Mouse (Mus musculus): ENCODE measurements around the gene 2610318N02Rik. TPM values are rescaled to one million over a fixed set of nuclear protein-coding genes. Genes with fewer than 3 reads are reported as not detected.

2610318N02Rik gene
- polyA plus RNA-seq, 1 experiment from 2014 or later: 184 TPM

DNA sequence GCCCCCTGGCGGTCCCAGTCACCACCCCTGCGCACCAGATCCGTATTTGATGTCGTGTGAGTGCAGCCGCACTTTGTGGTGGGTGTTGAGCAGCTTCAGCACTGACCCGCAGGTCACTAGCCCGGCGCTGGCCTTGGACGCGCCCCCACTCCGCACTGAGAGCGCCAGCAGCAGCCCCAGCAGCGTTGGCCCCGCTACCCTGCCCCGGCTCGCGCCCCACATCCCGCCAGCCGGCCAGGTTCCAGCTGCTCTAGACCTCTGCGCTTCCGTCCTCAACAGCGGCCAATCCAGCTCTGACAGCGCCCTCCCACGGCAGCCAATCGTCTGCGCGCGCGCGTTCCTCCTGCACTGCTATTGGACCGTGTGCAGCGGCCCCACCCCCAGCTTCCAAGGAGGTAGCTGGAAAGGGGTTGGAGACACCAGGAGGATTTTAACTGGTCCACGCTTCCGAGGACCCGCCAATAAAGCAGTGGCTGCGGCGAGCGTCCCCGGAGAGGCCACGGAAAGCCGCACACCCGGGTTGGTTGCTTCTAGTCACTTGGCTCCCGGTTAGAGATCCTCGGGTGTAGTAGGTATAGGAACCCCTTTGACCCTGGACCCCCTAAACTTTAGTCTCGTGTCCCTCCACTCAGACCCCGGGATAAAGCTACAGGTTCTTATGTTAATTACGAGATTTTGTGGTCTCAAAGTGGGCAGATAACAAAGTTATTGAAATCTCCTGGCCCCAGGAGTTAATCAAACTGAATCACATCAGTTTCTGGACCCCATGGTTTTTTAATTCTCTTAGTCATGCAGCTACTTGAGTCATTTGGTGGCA lies 7.3 kb upstream of the 2610318N02Rik start, which contains the start of gene Sdf2l1:
TSS of gene Sdf2l1 (minus strand) at position 295 of the 817 bp plus-strand sequence.
- peak; percentile 99 for DNase-seq (ENCODE audit: low spot score)
- peaks cover 26% of the 10 kb centered on the region for H3K4me1 ChIP-seq
- under 1% methylated on average over 47 of the region's 47 CpGs for WGBS
- peak within 1 kb of the TSS; percentile 92 for H3K27ac ChIP-seq (replicated peaks)
- H3K9me3 ChIP-seq (replicated peaks): no peaks in the 10 kb centered on the region
- H3K27me3 ChIP-seq (ENCODE audit: low read depth, poor library complexity, severe bottlenecking): no peaks in the 10 kb centered on the region
- peaks cover 13% of the 10 kb centered on the region; the same call in 1 of the 2 replicates for H3K36me3 ChIP-seq
- peak within 1 kb of the TSS; percentile 83 for H3K4me3 ChIP-seq

DNA sequence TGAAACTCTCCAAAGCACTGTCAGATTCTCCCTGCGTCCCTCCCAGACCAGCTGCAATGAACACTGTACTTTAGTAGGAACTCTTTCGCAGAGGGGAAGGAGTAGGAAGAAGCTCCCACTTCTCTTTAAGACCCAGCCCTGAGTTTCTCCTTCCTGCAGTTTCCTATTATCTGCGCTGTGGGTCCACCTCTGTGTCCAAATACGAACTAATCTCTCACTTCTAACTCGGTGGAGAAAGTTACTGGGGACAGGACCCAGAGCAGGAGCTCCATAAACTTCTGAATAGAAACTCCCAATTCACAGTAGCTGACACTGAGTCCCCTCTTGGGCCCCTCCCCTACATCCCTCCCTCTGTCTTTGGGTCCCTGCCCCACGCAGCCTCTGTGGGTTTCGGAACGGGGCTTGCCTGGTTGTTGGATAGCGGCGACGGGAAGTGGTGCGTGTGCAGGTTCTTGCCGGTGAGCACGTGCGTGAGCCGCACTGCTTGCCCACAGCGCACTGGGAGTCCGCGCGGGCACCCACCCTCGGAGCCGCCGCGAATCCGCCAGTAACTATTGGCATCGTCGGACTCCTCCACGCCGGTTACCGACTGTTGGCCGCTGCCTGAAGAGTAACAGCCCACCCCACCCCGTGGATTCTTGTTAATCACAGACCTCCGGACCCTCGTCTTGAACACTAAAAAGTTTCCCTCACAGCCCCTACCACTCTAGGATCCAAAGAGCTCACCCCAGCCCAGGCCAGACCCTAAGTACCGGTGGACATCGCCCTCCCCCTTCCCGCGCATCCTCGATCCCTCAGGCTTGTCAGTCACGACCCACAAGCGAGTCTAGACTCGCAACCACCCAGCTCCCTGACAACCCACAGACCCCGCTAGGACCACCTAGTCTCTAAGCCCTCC lies 6.5 kb upstream of the 2610318N02Rik start:
- Histone ChIP-seq H3K4me3 (peak overlapping the region; percentile 83), H3K9me3 (replicated peaks) (no peaks in the 10 kb centered on the region), H3K36me3 (peaks cover 13% of the 10 kb centered on the region; the same call in 1 of the 2 replicates), H3K4me1 (peaks cover 26% of the 10 kb centered on the region), H3K27me3 (ENCODE audit: low read depth, poor library complexity, severe bottlenecking) (no peaks in the 10 kb centered on the region), H3K27ac (replicated peaks) (peak overlapping the region; percentile 92)
- WGBS: 4% methylated on average over 43 of the region's 43 CpGs
- DNase-seq (ENCODE audit: low spot score): no peak

DNA sequence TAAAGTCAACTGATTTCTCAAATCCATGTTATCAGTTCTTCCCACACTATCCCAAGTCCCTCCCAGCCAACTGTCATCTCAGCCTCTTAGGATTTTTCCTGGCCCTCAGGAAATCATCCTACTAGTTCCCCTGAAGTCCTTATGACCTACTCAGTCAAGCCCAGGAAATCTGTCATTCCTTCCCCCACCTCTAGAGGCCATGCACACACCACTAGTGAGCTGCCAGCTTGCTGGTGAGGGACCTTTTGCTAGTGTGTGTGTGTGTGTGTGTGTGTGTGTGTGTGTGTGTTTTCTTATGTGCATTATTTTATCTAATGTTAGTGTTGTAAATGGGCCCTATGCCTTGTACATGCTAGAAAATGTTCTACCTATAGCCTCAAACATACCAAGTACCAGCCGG lies 2.3 kb upstream of the 2610318N02Rik start:
- Histone ChIP-seq H3K4me1 (peaks cover 46% of the 10 kb centered on the region), H3K4me3 (no peak overlapping the region), H3K27ac (replicated peaks) (no peak overlapping the region), H3K27me3 (ENCODE audit: low read depth, poor library complexity, severe bottlenecking) (no peaks in the 10 kb centered on the region), H3K36me3 (peaks cover 25% of the 10 kb centered on the region), H3K9me3 (replicated peaks) (no peaks in the 10 kb centered on the region)
- 89% methylated on average over 1 of the region's 1 CpGs for WGBS
- DNase-seq (ENCODE audit: low spot score): peak; percentile 34

DNA sequence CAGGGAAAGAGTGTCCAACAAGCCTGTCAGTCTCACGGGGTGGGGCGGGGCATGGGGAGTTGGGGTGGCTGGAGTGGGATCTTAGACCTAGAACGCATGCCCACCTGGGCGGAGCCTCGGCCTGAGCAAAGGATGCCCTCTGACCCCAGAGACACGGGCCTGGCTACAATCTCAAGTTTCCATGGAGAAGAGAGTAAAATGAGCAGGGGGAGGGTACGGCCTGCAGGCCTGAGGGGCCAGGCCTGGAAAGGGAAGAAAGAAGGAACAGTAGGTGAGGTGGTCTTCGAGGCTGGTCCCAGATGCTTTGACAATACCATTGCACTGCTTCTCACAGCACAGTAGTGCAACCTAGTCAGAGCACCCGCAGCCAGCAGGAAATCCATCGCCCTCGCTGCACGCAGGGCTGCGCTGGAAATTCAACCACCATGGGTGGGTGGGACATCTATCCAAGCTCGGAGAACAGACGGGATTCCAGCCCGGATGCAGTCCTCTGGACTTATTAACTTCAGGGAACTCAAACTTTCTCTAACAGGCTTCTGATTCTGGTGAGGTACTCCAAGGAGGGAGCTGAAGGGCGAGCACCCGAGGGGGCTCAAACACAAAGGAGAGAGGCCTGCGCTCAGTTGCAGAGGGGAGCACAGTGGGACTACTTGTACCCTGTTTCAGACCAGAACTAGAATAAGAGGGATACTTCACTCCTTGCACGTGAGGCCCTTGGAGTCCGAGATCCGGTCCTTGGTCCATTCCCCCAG lies 672 bp downstream of the 2610318N02Rik start:
- DNase-seq (ENCODE audit: low spot score): peak; percentile 88
- Histone ChIP-seq H3K4me3 (peak overlapping the region; percentile 72), H3K27ac (replicated peaks) (peak overlapping the region; percentile 93), H3K36me3 (peaks cover 42% of the 10 kb centered on the region), H3K9me3 (replicated peaks) (no peaks in the 10 kb centered on the region), H3K27me3 (ENCODE audit: low read depth, poor library complexity, severe bottlenecking) (no peaks in the 10 kb centered on the region), H3K4me1 (peaks cover 43% of the 10 kb centered on the region)
- under 1% methylated on average over 22 of the region's 22 CpGs for WGBS

DNA sequence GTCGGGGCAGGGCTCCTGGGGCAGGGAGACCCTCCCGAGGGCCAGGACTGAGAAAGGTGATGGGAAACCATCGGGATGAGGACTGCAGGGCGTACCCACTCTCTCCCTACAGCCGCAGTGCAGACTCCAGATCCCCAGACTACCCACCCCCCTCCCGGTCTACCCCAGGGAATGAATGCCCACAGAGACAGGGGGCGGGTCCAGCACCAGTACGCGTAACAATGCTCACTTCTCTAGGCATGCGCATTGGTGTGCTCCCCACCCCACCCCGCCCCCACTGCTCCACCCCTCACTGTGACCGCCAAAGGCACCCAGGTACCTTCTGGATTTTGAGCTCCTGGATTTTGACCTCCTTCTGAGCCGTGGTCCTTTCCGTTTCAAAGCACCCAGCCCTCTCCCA lies 3.4 kb downstream of the 2610318N02Rik start:
- Histone ChIP-seq H3K4me3 (peak overlapping the region; percentile 35), H3K36me3 (peaks cover 69% of the 10 kb centered on the region), H3K9me3 (replicated peaks) (no peaks in the 10 kb centered on the region), H3K27ac (replicated peaks) (0 out of 2 replicates have a peak overlapping the region, but pooled peaks have one; percentile 33), H3K27me3 (ENCODE audit: low read depth, poor library complexity, severe bottlenecking) (no peaks in the 10 kb centered on the region), H3K4me1 (peaks cover 43% of the 10 kb centered on the region)
- peak; percentile 18 for DNase-seq (ENCODE audit: low spot score)
- 45% methylated on average over 14 of the region's 14 CpGs for WGBS

DNA sequence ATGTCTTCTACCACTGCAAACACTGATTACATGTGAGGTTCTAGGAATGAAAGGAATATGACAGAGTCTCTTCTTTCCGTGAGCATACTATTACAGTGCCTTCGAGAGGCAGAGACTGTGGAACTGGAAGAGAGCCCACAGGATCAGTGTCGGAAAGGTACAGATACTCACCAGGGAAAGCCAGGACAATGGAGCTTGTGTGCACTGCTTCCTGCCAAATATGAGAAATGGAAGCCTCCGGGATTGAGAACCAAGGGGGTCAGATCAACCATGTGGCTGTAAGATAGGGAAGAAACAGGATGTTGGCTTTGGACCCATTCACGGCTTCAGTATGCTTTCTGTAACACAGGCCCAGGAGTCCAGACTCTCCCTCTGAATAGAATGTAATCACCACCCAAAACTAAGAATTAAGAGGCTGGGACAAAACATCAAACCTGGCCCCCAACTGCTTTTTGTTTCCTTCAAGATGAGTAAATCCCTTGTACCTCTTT lies 7.6 kb downstream of the 2610318N02Rik start:
- H3K27me3 ChIP-seq (ENCODE audit: low read depth, poor library complexity, severe bottlenecking): no peaks in the 10 kb centered on the region
- H3K36me3 ChIP-seq: peaks cover 99% of the 10 kb centered on the region
- H3K27ac ChIP-seq (replicated peaks): no peak overlapping the region
- no peak for DNase-seq (ENCODE audit: low spot score)
- H3K9me3 ChIP-seq (replicated peaks): no peaks in the 10 kb centered on the region
- WGBS: 93% methylated on average over 5 of the region's 5 CpGs
- H3K4me3 ChIP-seq: no peak overlapping the region
- peaks cover 15% of the 10 kb centered on the region for H3K4me1 ChIP-seq

DNA sequence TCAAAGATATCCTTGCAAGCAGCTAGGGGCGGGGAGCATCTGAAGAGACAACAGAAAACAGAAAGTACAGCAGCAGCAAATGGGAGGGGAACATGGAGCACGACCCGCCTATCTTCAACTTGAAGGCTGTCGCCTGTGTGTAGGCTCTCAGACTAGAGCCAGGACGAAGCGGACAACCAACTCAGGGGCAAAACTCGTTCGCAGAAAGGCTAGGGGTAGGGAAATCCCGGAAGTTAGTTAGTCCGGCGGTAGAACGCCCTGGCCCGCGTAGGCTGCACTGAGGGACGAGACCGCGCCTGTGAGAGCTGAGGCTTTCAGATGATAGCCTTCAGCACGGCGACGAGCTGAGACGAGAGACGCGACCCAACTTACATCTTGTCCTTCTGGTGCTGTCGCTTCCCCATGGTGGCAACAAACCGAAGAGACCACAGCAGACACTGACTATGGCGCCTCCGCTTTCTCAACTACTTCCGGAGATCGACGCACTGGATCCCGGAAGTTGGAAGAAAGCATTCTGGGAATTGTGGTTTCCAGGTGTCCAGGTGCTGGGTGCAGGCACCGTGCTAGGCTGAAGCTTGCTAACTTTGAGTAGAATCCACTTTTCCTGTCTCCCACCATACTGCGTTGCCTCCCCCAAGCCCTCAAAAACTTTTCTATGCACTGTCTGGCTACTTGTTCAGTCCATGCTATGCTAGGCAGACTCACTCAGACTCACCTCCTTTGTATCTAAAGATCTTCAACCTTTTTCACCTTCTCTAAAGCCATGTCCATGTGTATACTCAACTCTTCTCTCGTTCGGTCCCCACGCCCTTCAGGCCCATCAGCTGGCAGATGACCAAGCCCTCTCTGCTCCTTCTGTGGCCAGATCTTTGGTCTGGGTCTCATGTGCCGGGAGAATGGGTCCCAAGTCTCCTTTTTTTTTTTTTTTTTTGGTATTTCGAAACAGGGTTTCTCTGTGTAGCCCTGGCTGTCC lies 13.9 kb downstream of the 2610318N02Rik start, which contains the start of gene Ppil2:
TSS of gene Ppil2 (minus strand) at position 487 of the 973 bp plus-strand sequence.
- H3K27ac ChIP-seq (replicated peaks): peak within 1 kb of the TSS; percentile 82
- DNase-seq (ENCODE audit: low spot score): peak; percentile 75
- H3K27me3 ChIP-seq (ENCODE audit: low read depth, poor library complexity, severe bottlenecking): no peaks in the 10 kb centered on the region
- WGBS: 10% methylated on average over 38 of the region's 38 CpGs
- H3K9me3 ChIP-seq (replicated peaks): no peaks in the 10 kb centered on the region
- peak within 1 kb of the TSS; percentile 89 for H3K4me3 ChIP-seq
- peaks cover 67% of the 10 kb centered on the region for H3K36me3 ChIP-seq
- H3K4me1 ChIP-seq: peaks cover 11% of the 10 kb centered on the region

DNA sequence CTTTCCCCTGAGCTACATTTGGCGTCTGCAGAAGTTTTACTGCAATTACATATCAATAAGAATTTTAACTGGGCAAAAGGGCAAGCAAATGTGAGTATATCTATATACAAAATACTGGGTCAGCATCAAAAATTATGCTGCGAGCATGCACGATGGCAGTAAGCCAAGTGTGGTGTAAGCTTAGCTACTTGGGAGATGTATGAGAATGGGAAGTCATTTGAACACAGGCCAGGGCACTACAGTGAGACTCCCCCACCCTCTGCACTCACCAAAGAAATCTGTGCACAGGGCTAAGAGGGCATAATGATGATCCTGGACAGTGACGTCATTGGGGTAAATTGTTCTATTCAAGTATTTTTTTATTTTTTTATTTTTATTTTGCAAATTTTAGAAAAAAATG lies 20.4 kb downstream of the 2610318N02Rik start:
- H3K36me3 ChIP-seq: peaks cover 93% of the 10 kb centered on the region
- no peak for DNase-seq (ENCODE audit: low spot score)
- H3K27me3 ChIP-seq (ENCODE audit: low read depth, poor library complexity, severe bottlenecking): no peaks in the 10 kb centered on the region
- H3K27ac ChIP-seq (replicated peaks): no peak overlapping the region
- no peak overlapping the region for H3K4me3 ChIP-seq
- WGBS: 93% methylated on average over 4 of the region's 4 CpGs
- H3K9me3 ChIP-seq (replicated peaks): no peaks in the 10 kb centered on the region
- peaks cover 2% of the 10 kb centered on the region for H3K4me1 ChIP-seq

DNA sequence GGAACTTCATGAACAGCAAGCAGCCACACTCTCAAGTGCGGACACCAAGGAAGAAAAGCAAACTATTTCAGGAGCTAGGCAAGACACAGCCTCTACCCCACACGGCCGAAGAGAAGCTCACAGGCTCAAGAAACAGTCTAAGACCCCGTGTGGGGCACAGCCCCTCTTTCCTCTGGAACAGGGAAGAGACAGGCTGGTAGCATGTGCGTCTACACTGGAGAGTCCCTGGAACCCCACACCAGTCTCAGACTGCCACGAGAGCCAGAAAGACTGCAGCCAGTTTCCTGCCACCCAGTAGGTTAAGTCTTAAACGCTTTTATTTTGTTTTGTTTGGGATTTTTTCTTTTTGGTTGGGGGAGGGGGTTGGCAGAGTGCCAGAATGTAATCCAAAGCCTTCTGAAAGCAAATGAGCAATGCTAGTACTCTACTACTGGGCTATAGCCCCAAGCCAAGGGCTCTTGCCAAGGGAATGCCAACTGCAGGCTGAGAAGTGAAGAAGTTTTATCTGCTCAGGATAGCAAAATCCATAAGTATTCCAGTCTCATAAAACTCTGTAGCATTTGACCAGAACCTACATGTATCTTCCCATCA lies 22.2 kb downstream of the 2610318N02Rik start:
- no peak overlapping the region for H3K27ac ChIP-seq (replicated peaks)
- no peaks in the 10 kb centered on the region for H3K27me3 ChIP-seq (ENCODE audit: low read depth, poor library complexity, severe bottlenecking)
- H3K9me3 ChIP-seq (replicated peaks): no peaks in the 10 kb centered on the region
- H3K4me3 ChIP-seq: no peak overlapping the region
- H3K4me1 ChIP-seq: no peaks in the 10 kb centered on the region
- peaks cover 97% of the 10 kb centered on the region for H3K36me3 ChIP-seq
- no peak for DNase-seq (ENCODE audit: low spot score)
- WGBS: 89% methylated on average over 7 of the region's 7 CpGs

DNA sequence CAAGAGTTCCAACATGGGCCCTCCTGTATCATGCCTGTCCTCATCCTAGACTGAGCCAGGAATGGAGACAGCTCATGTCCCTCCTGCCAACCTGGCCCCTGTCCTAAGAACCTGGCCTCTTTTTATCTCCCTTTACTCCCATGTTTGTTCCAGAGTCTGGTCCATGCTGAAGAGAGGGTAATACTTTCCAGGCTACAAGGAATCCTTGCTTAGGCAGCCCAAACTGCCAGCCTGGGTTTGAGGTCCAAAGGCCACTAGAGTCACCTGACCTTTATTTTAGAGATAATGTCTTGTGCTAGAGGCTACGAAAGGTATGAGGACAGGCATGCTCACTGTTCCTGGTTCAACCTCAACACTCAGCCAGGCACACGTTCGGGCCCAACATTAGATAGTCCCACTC lies 28.0 kb downstream of the 2610318N02Rik start:
- no peak overlapping the region for H3K27ac ChIP-seq (replicated peaks)
- H3K36me3 ChIP-seq: peaks cover 100% of the 10 kb centered on the region
- H3K4me3 ChIP-seq: no peak overlapping the region
- WGBS: 98% methylated on average over 3 of the region's 3 CpGs
- DNase-seq (ENCODE audit: low spot score): no peak
- no peaks in the 10 kb centered on the region for H3K27me3 ChIP-seq (ENCODE audit: low read depth, poor library complexity, severe bottlenecking)
- H3K4me1 ChIP-seq: no peaks in the 10 kb centered on the region
- H3K9me3 ChIP-seq (replicated peaks): no peaks in the 10 kb centered on the region

DNA sequence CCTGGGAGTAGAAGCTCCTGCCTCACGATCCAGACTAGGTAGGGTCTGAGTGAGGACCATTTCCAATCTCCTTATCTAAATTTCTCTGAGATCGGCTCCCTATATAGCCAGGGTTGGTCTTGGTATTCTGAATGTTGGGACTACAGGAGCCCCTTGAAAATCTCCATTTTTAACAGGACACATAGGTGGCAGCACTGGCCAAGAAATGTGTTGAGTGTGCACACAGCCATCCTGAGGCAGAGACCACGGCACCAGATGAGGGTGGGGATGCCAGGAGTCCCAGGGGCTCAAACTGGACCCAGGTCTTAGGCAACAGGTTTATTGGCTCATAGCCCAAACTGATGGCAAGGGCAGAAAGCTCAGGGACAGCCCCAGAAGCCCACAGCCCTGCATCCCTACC lies 36.6 kb downstream of the 2610318N02Rik start:
- no peaks in the 10 kb centered on the region for H3K9me3 ChIP-seq (replicated peaks)

More for the DNA sequence above, 36.6 kb downstream of the 2610318N02Rik start:
- H3K4me3 ChIP-seq: no peak overlapping the region
- no peak for DNase-seq (ENCODE audit: low spot score)
- H3K4me1 ChIP-seq: no peaks in the 10 kb centered on the region
- H3K36me3 ChIP-seq: peaks cover 100% of the 10 kb centered on the region
- no peaks in the 10 kb centered on the region for H3K27me3 ChIP-seq (ENCODE audit: low read depth, poor library complexity, severe bottlenecking)
- 81% methylated on average over 3 of the region's 3 CpGs for WGBS
- no peak overlapping the region for H3K27ac ChIP-seq (replicated peaks)

All from midbrain, embryonic 10.5 days (tissue).